Mouse (Mus musculus): Measurements from ENCODE around the gene Xylb. TPM values are rescaled to one million over a fixed set of nuclear protein-coding genes. Genes with fewer than 3 reads are reported as not detected.

Xylb gene
- polyA plus RNA-seq, 1 experiment from 2014 or later = 2.4 TPM

- H3K27ac ChIP-seq (ENCODE audit: poor library complexity, severe bottlenecking) = peak within 1 kb of the TSS; percentile 86
- peaks cover 43% of the 10 kb centered on the region for H3K36me3 ChIP-seq
- peak within 1 kb of the TSS; percentile 87 for H3K4me3 ChIP-seq
- H3K9me3 ChIP-seq (replicated peaks) = no peaks in the 10 kb centered on the region
- H3K9ac ChIP-seq = peak within 1 kb of the TSS; percentile 89
- no peaks in the 10 kb centered on the region for H3K27me3 ChIP-seq (replicated peaks)
- peak within 1 kb of the TSS; percentile 83 for H3K4me2 ChIP-seq
- WGBS = under 1% methylated on average over 67 of the region's 68 CpGs
- H3K4me1 ChIP-seq (replicated peaks) = peaks cover 14% of the 10 kb centered on the region
- peak; percentile 95 for ATAC-seq (ENCODE audit: insufficient number of reproducible peaks, low FRiP score)
Measured at GRCm38 (mm10) chr9:119340909-119341816, 16.0 kb upstream of the Xylb start, which contains the start of gene Myd88. TSS of gene Myd88 (minus strand) at chr9:119341411.

- Histone ChIP-seq H3K27ac (ENCODE audit: poor library complexity, severe bottlenecking) (no peak overlapping the region), H3K9me3 (replicated peaks) (no peaks in the 10 kb centered on the region), H3K4me2 (peak overlapping the region; percentile 83; the same call in 1 of the 2 replicates), H3K4me3 (no peak overlapping the region), H3K9ac (no peak overlapping the region), H3K36me3 (peaks cover 50% of the 10 kb centered on the region), H3K27me3 (replicated peaks) (no peaks in the 10 kb centered on the region), H3K4me1 (replicated peaks) (peaks cover 14% of the 10 kb centered on the region)
- WGBS = 85% methylated on average over 7 of the region's 7 CpGs
- no peak for ATAC-seq (ENCODE audit: insufficient number of reproducible peaks, low FRiP score)
Measured at GRCm38 (mm10) chr9:119342728-119343127, 14.5 kb upstream of the Xylb start.

- no peak for ATAC-seq (ENCODE audit: insufficient number of reproducible peaks, low FRiP score)
- H3K9ac ChIP-seq = 0 out of 2 replicates have a peak overlapping the region, but pooled peaks have one; percentile 8
- no peak overlapping the region for H3K27ac ChIP-seq (ENCODE audit: poor library complexity, severe bottlenecking)
- no peaks in the 10 kb centered on the region for H3K9me3 ChIP-seq (replicated peaks)
- peaks cover 83% of the 10 kb centered on the region for H3K36me3 ChIP-seq
- 87% methylated on average over 8 of the region's 8 CpGs for WGBS
- no peak overlapping the region for H3K4me3 ChIP-seq
- peaks cover 8% of the 10 kb centered on the region for H3K4me1 ChIP-seq (replicated peaks)
- no peaks in the 10 kb centered on the region for H3K27me3 ChIP-seq (replicated peaks)
- H3K4me2 ChIP-seq = no peak overlapping the region
Measured at GRCm38 (mm10) chr9:119346376-119346775, 10.8 kb upstream of the Xylb start.

GRCm38 (mm10) chr9:119350531-119350930 lies 6.7 kb upstream of the Xylb start:
- no peaks in the 10 kb centered on the region for H3K27me3 ChIP-seq (replicated peaks)

GRCm38 (mm10) chr9:119350947-119351705 lies 6.1 kb upstream of the Xylb start:
- H3K4me1 ChIP-seq (replicated peaks) = no peaks in the 10 kb centered on the region
- no peak for ATAC-seq (ENCODE audit: insufficient number of reproducible peaks, low FRiP score)
- H3K36me3 ChIP-seq = peaks cover 53% of the 10 kb centered on the region
- H3K4me3 ChIP-seq = no peak overlapping the region
- H3K27me3 ChIP-seq (replicated peaks) = no peaks in the 10 kb centered on the region
- no peaks in the 10 kb centered on the region for H3K9me3 ChIP-seq (replicated peaks)
- H3K9ac ChIP-seq = no peak overlapping the region
- no peak overlapping the region for H3K4me2 ChIP-seq
- H3K27ac ChIP-seq (ENCODE audit: poor library complexity, severe bottlenecking) = no peak overlapping the region
- 90% methylated on average over 10 of the region's 10 CpGs for WGBS

More at GRCm38 (mm10) chr9:119350531-119350930, 6.7 kb upstream of the Xylb start:
- H3K9me3 ChIP-seq (replicated peaks) = no peaks in the 10 kb centered on the region
- H3K27ac ChIP-seq (ENCODE audit: poor library complexity, severe bottlenecking) = no peak overlapping the region
- no peak overlapping the region for H3K9ac ChIP-seq
- H3K36me3 ChIP-seq = peaks cover 59% of the 10 kb centered on the region
- H3K4me1 ChIP-seq (replicated peaks) = no peaks in the 10 kb centered on the region
- ATAC-seq (ENCODE audit: insufficient number of reproducible peaks, low FRiP score) = no peak
- H3K4me3 ChIP-seq = no peak overlapping the region
- 89% methylated on average over 3 of the region's 3 CpGs for WGBS
- H3K4me2 ChIP-seq = no peak overlapping the region

GRCm38 (mm10) chr9:119352060-119352459 lies 5.1 kb upstream of the Xylb start:
- H3K4me1 ChIP-seq (replicated peaks) = no peaks in the 10 kb centered on the region
- no peak overlapping the region for H3K4me2 ChIP-seq
- peaks cover 44% of the 10 kb centered on the region for H3K36me3 ChIP-seq
- H3K27me3 ChIP-seq (replicated peaks) = no peaks in the 10 kb centered on the region
- 24% methylated on average over 4 of the region's 4 CpGs for WGBS
- no peak overlapping the region for H3K9ac ChIP-seq
- H3K9me3 ChIP-seq (replicated peaks) = no peaks in the 10 kb centered on the region
- ATAC-seq (ENCODE audit: insufficient number of reproducible peaks, low FRiP score) = peak; percentile 83
- no peak overlapping the region for H3K4me3 ChIP-seq
- no peak overlapping the region for H3K27ac ChIP-seq (ENCODE audit: poor library complexity, severe bottlenecking)

GRCm38 (mm10) chr9:119353926-119354325 lies 3.3 kb upstream of the Xylb start:
- WGBS = 71% methylated on average over 6 of the region's 6 CpGs
- no peak for ATAC-seq (ENCODE audit: insufficient number of reproducible peaks, low FRiP score)
- H3K9ac ChIP-seq = no peak overlapping the region
- H3K27me3 ChIP-seq (replicated peaks) = no peaks in the 10 kb centered on the region; the same call in 1 of the 2 replicates
- no peak overlapping the region for H3K4me3 ChIP-seq
- H3K4me1 ChIP-seq (replicated peaks) = no peaks in the 10 kb centered on the region
- peaks cover 27% of the 10 kb centered on the region for H3K36me3 ChIP-seq
- no peaks in the 10 kb centered on the region for H3K9me3 ChIP-seq (replicated peaks)
- H3K27ac ChIP-seq (ENCODE audit: poor library complexity, severe bottlenecking) = no peak overlapping the region
- H3K4me2 ChIP-seq = no peak overlapping the region

GRCm38 (mm10) chr9:119355943-119356342 lies 1.2 kb upstream of the Xylb start:
- Histone ChIP-seq H3K4me1 (replicated peaks) (no peaks in the 10 kb centered on the region), H3K9me3 (replicated peaks) (no peaks in the 10 kb centered on the region), H3K4me2 (no peak overlapping the region), H3K4me3 (no peak overlapping the region), H3K27me3 (replicated peaks) (no peaks in the 10 kb centered on the region; the same call in 1 of the 2 replicates), H3K36me3 (peaks cover 8% of the 10 kb centered on the region), H3K9ac (no peak overlapping the region), H3K27ac (ENCODE audit: poor library complexity, severe bottlenecking) (no peak overlapping the region)
- no peak for ATAC-seq (ENCODE audit: insufficient number of reproducible peaks, low FRiP score)
- 73% methylated on average over 6 of the region's 6 CpGs for WGBS

- peak overlapping the region; percentile 97 for H3K4me2 ChIP-seq
- peak overlapping the region; percentile 82 for H3K9ac ChIP-seq
- peak overlapping the region; percentile 70 for H3K4me3 ChIP-seq
- WGBS = 52% methylated on average over 9 of the region's 9 CpGs
- H3K4me1 ChIP-seq (replicated peaks) = peaks cover 10% of the 10 kb centered on the region
- H3K36me3 ChIP-seq = no peaks in the 10 kb centered on the region
- ATAC-seq (ENCODE audit: insufficient number of reproducible peaks, low FRiP score) = no peak
- H3K27me3 ChIP-seq (replicated peaks) = no peaks in the 10 kb centered on the region; the same call in 1 of the 2 replicates
- no peak overlapping the region for H3K27ac ChIP-seq (ENCODE audit: poor library complexity, severe bottlenecking)
- H3K9me3 ChIP-seq (replicated peaks) = no peaks in the 10 kb centered on the region
Measured at GRCm38 (mm10) chr9:119358058-119358429, 863 bp downstream of the Xylb start.

GRCm38 (mm10) chr9:119361416-119361815 lies 4.2 kb downstream of the Xylb start:
- Histone ChIP-seq H3K4me3 (no peak overlapping the region), H3K27ac (ENCODE audit: poor library complexity, severe bottlenecking) (no peak overlapping the region), H3K9ac (no peak overlapping the region), H3K27me3 (replicated peaks) (no peaks in the 10 kb centered on the region; the same call in 1 of the 2 replicates), H3K4me1 (replicated peaks) (peaks cover 24% of the 10 kb centered on the region), H3K9me3 (replicated peaks) (no peaks in the 10 kb centered on the region), H3K36me3 (no peaks in the 10 kb centered on the region), H3K4me2 (no peak overlapping the region)
- WGBS = 88% methylated on average over 5 of the region's 5 CpGs
- ATAC-seq (ENCODE audit: insufficient number of reproducible peaks, low FRiP score) = no peak

- ATAC-seq (ENCODE audit: insufficient number of reproducible peaks, low FRiP score) = no peak
- peaks cover 24% of the 10 kb centered on the region for H3K4me1 ChIP-seq (replicated peaks)
- H3K9ac ChIP-seq = no peak overlapping the region
- no peaks in the 10 kb centered on the region for H3K27me3 ChIP-seq (replicated peaks)
- no peaks in the 10 kb centered on the region for H3K36me3 ChIP-seq
- no peak overlapping the region for H3K27ac ChIP-seq (ENCODE audit: poor library complexity, severe bottlenecking)
- no peak overlapping the region for H3K4me2 ChIP-seq
- WGBS = 46% methylated on average over 12 of the region's 12 CpGs
- H3K4me3 ChIP-seq = no peak overlapping the region
- no peaks in the 10 kb centered on the region for H3K9me3 ChIP-seq (replicated peaks)
Measured at GRCm38 (mm10) chr9:119363229-119363628, 6.0 kb downstream of the Xylb start.
